Mouse (Mus musculus): ENCODE measurements at regions not wholly inside any gene's neighbourhood (a gene's known extent, or its start where the extent isn't known, plus 50 kb on each side); places are given as distances from the start of the nearest gene placed in this dataset.

- no peak for TF ChIP-seq POLR2A (IDR thresholded peaks at IDR 0.05; ENCODE audit: insufficient read length, low read depth)
- TF ChIP-seq USF1 (IDR thresholded peaks at IDR 0.05; ENCODE audit: low read depth), result no peak
- no peak for TF ChIP-seq MYOD1 (IDR thresholded peaks at IDR 0.05; ENCODE audit: control insufficient read depth in 1 of 3, insufficient read length in 2 of 3, low read depth in 2 of 3)
- no peak for TF ChIP-seq POLR2AphosphoS2 (IDR thresholded peaks at IDR 0.05; ENCODE audit: insufficient read length, low read depth)
Measured at GRCm38 (mm10) chr4:114346884-114347283, 59.6 kb upstream of the Trabd2b start.
